Mouse (Mus musculus): Measurements from ENCODE around the gene Prr36.

- TF ChIP-seq CTCF (IDR thresholded peaks at IDR 0.05): no peak
- no peak for TF ChIP-seq EP300 (IDR thresholded peaks at IDR 0.05)
These were observed 48.1 kb upstream of the Prr36 start for GRCm38 (mm10) chr8:4265160-4265914.

All from lung, postnatal 0 days (tissue).